Mouse (Mus musculus) CD4-positive, CD25-positive, alpha-beta regulatory T cell (primary cell): Measurements from ENCODE around the gene Krtap19-3. TPM values are rescaled to one million over a fixed set of nuclear protein-coding genes. Genes with fewer than 3 reads are reported as not detected.

Experiments used
- polyA plus RNA-seq: library from polyadenylated mRNA; unstranded; fragments of 100-300 nt; shearing (Covaris generic); gene quantifications from one replicate; pipeline ENCODE4 v1.2.1, GENCODE M21; 2017

The Krtap19-3 gene
- not detected for polyA plus RNA-seq

DNA sequence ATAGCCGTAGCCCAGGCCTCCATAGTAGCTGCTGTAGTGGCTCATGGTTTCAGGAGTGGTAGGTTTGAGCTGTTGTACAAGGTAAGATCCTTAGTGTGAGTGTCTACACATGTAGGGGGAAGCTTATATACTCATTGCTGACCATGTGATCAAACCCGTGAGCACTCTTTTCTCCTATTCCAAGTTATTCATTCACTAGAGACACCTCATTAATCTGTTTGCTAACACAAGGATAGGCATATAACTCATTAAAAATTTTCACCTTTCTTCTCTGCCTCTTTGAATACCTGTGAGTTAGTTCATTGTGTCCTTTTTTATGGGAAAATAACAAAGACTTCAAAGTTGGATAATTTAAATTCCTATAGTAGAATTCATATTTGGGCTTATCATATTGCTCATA is at the start of gene Krtap19-3:
Gene Krtap19-3 (minus strand): TSS at position 101 of the 400 bp plus-strand sequence.

DNA sequence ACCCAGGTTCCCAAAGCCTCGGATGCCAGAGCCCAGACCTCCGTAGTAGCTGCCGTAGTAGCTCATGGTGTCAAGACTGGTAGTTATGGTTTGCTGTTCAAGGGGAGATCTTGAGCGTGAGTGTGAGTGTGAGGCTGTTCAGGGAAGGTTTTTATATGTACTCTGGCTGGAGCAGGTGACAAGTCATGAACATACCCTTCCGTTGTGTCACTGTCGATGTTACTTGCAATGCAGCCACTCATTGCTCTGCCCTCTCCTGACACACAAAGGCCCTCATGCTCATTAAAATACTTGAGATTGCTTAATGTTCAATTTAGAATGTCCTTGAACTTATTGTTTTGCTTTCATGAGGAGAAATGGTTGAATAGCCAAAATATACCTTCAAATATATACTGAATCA is 18.5 kb upstream of the Krtap19-3 start, which contains the start of gene Krtap19-5:
Gene Krtap19-5 (minus strand): TSS at position 101 of the 400 bp plus-strand sequence.

DNA sequence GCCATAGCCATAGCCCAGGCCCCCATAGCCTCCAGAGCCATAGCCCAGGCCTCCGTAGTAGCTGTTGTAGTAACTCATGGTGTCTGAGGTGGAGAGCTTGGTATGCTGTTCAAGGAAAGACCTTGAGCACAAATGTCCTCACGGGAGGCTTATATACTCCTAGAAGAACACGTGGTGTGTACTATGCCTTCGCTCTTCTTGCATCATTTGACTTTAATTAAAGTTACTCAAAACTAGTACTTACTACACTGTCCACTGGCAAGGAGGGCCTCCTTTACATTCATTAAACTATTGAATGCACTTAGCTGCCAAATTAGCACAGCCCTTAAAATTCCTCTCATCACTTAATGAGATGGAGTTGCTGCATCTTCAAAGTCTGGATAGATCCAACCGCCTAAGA is 7.2 kb upstream of the Krtap19-3 start, which contains the start of gene Krtap19-4:
Gene Krtap19-4 (minus strand): TSS at position 101 of the 400 bp plus-strand sequence.

DNA sequence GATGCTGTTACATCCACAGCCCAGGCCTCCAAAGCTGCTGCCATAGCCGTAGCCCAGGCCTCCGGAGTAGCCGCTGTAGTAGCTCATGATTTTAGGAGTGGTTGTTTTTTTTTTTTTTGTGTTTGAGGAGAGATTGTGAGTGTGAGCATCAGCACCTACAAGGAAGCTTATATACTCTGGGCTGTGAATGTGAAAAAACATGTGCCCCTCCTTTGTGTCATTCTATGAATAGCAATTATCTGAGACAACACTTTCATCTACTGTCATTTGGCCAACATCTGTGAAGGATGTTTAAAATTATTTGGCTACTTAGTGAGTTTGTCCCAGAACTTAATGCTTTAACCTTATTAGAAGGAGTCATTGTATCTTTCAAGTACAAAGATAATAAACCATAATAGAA is 3.7 kb downstream of the Krtap19-3 start, which contains the start of gene Krtap19-2:
Gene Krtap19-2 (minus strand): TSS at position 101 of the 400 bp plus-strand sequence.

GRCm38 (mm10) chr16:88869311-88869710 is 8.5 kb downstream of the Krtap19-3 start, which contains the start of gene Krtap19-1:
Gene Krtap19-1 (minus strand): TSS chr16:88869411.

Other genes starting within 250 kb of the Krtap19-3 start
- not detected for gene Krtap26-1, start 230.2 kb downstream of the Krtap19-3 start, polyA plus RNA-seq
- gene Krtap27-1, start 206.4 kb downstream of the Krtap19-3 start, polyA plus RNA-seq: not detected
- gene 2310061N02Rik, start 170.1 kb downstream of the Krtap19-3 start, polyA plus RNA-seq: not detected
- gene Krtap13-1, start 149.2 kb downstream of the Krtap19-3 start, polyA plus RNA-seq: not detected
- gene Krtap13, start 126.4 kb downstream of the Krtap19-3 start, polyA plus RNA-seq: not detected
- not detected for gene 2310034C09Rik, start 119.2 kb downstream of the Krtap19-3 start, polyA plus RNA-seq
- not detected for gene 2310057N15Rik, start 103.8 kb downstream of the Krtap19-3 start, polyA plus RNA-seq
- not detected for gene Gm5965, start 100.1 kb downstream of the Krtap19-3 start, polyA plus RNA-seq
- gene Gm20741, start 65.8 kb downstream of the Krtap19-3 start, polyA plus RNA-seq: not detected
- not detected for gene Krtap15, start 57.8 kb downstream of the Krtap19-3 start, polyA plus RNA-seq
- gene Krtap14, start 51.9 kb downstream of the Krtap19-3 start, polyA plus RNA-seq: not detected
- not detected for gene Krtap19-1, start 8.6 kb downstream of the Krtap19-3 start, polyA plus RNA-seq
- not detected for gene Krtap19-2, start 3.8 kb downstream of the Krtap19-3 start, polyA plus RNA-seq
- not detected for gene Krtap19-4, start 7.1 kb upstream of the Krtap19-3 start, polyA plus RNA-seq
- not detected for gene Krtap19-5, start 18.4 kb upstream of the Krtap19-3 start, polyA plus RNA-seq
- gene Krtap19-9b, start 54.2 kb upstream of the Krtap19-3 start, polyA plus RNA-seq: not detected
- not detected for gene Krtap16-3, start 84.8 kb upstream of the Krtap19-3 start, polyA plus RNA-seq
- not detected for gene Krtap22-2, start 132.7 kb upstream of the Krtap19-3 start, polyA plus RNA-seq
- gene Gm10229, start 137.2 kb upstream of the Krtap19-3 start, polyA plus RNA-seq: not detected
- gene Krtap6-1, start 153.7 kb upstream of the Krtap19-3 start, polyA plus RNA-seq: not detected
- gene Gm10228, start 163.4 kb upstream of the Krtap19-3 start, polyA plus RNA-seq: not detected
- gene Krtap6-5, start 169.8 kb upstream of the Krtap19-3 start, polyA plus RNA-seq: not detected
- not detected for gene 1110025L11Rik, start 186.0 kb upstream of the Krtap19-3 start, polyA plus RNA-seq
- not detected for gene Krtap6-3, start 206.0 kb upstream of the Krtap19-3 start, polyA plus RNA-seq